Mouse (Mus musculus): ENCODE data around the gene Gm38392.
"Not testable (repeated sequence)": the region's sequence is repeated elsewhere in the genome, so short reads cannot be mapped to it uniquely, and the experiment has no call there.

Gm38392 gene

GRCm38 (mm10) chr3:88276529-88277143, 10.4 kb downstream of the Gm38392 start:
- DNase-seq (ENCODE audit: low read depth, low spot score) = no peak

- no peak for DNase-seq (ENCODE audit: low read depth, low spot score)
Measured at GRCm38 (mm10) chr3:88276121-88276520, 10.9 kb downstream of the Gm38392 start.

GRCm38 (mm10) chr3:88274002-88274401, 13.0 kb downstream of the Gm38392 start:
- DNase-seq (ENCODE audit: low read depth, low spot score) = no peak

GRCm38 (mm10) chr3:88271859-88272258, 15.2 kb downstream of the Gm38392 start:
- no peak for DNase-seq (ENCODE audit: low read depth, low spot score)

- not testable (repeated sequence) for DNase-seq (ENCODE audit: low read depth, low spot score)
Measured at GRCm38 (mm10) chr3:88271298-88271697, 15.7 kb downstream of the Gm38392 start.

- DNase-seq (ENCODE audit: low read depth, low spot score) = no peak
Measured at GRCm38 (mm10) chr3:88268991-88269390, 18.0 kb downstream of the Gm38392 start.

- DNase-seq (ENCODE audit: low read depth, low spot score) = not testable (repeated sequence)
Measured at GRCm38 (mm10) chr3:88268014-88268413, 19.0 kb downstream of the Gm38392 start.

- no peak for DNase-seq (ENCODE audit: low read depth, low spot score)
Measured at GRCm38 (mm10) chr3:88262346-88262745, 24.7 kb downstream of the Gm38392 start.

- DNase-seq (ENCODE audit: low read depth, low spot score) = no peak
Measured at GRCm38 (mm10) chr3:88256382-88256781, 30.6 kb downstream of the Gm38392 start.

- no peak for DNase-seq (ENCODE audit: low read depth, low spot score)
Measured at GRCm38 (mm10) chr3:88255950-88256349, 31.1 kb downstream of the Gm38392 start.

GRCm38 (mm10) chr3:88254268-88254926, 32.6 kb downstream of the Gm38392 start, which contains the start of gene Rhbg:
Gene Rhbg, minus strand, starts transcription at chr3:88254709.
- peak; percentile 24 for DNase-seq (ENCODE audit: low read depth, low spot score)

- DNase-seq (ENCODE audit: low read depth, low spot score) = no peak
Measured at GRCm38 (mm10) chr3:88252739-88253138, 34.3 kb downstream of the Gm38392 start.

- DNase-seq (ENCODE audit: low read depth, low spot score) = no peak
Measured at GRCm38 (mm10) chr3:88248406-88248805, 38.6 kb downstream of the Gm38392 start.

GRCm38 (mm10) chr3:88247666-88248065, 39.3 kb downstream of the Gm38392 start:
- DNase-seq (ENCODE audit: low read depth, low spot score) = no peak

- DNase-seq (ENCODE audit: low read depth, low spot score) = peak; percentile 70
Measured at GRCm38 (mm10) chr3:88245811-88246210, 41.2 kb downstream of the Gm38392 start.

- DNase-seq (ENCODE audit: low read depth, low spot score) = peak; percentile 50
Measured at GRCm38 (mm10) chr3:88244071-88244470, 42.9 kb downstream of the Gm38392 start.

GRCm38 (mm10) chr3:88242531-88242930, 44.5 kb downstream of the Gm38392 start:
- peak; percentile 68 for DNase-seq (ENCODE audit: low read depth, low spot score)

- DNase-seq (ENCODE audit: low read depth, low spot score) = no peak
Measured at GRCm38 (mm10) chr3:88241045-88241786, 45.8 kb downstream of the Gm38392 start.

GRCm38 (mm10) chr3:88239446-88239845, 47.6 kb downstream of the Gm38392 start:
- no peak for DNase-seq (ENCODE audit: low read depth, low spot score)

- no peak for DNase-seq (ENCODE audit: low read depth, low spot score)
Measured at GRCm38 (mm10) chr3:88238866-88239391, 48.1 kb downstream of the Gm38392 start.

GRCm38 (mm10) chr3:88237556-88238194, 49.3 kb downstream of the Gm38392 start:
- DNase-seq (ENCODE audit: low read depth, low spot score) = peak; percentile 37

- DNase-seq (ENCODE audit: low read depth, low spot score) = no peak
Measured at GRCm38 (mm10) chr3:88237161-88237555, 49.9 kb downstream of the Gm38392 start.
